Mouse (Mus musculus): ENCODE measurements around the gene Capza3. TPM values are rescaled to one million over a fixed set of nuclear protein-coding genes. Genes with fewer than 3 reads are reported as not detected.
A peak's percentile ranks its signal among the peaks of the same experiment; 100 is the strongest.

Capza3 gene
- not detected in 2 replicates for polyA plus RNA-seq (2015; fragmentation: Nextera tagmentation; extraction: Ambion mirVana)

DNA sequence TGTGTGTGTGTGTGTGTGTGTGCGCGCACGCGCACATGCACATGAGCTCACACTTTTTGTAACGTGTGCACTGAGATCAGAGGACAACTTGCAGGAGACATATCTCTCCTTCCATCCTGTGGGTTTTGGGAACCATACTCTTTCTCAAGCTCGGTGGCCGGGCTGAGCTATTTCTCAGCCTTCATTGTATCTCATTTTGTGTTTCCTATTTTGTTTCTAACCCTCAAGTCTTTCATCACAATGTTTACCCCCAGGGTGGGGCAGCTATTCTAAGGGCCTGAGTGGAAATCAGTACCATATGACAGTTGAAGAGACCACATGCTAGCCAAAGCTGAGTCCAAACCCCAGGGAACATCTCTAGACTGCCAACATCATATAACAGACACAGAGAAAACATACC is at the start of gene Capza3:
Gene Capza3 (plus strand): TSS at position 301 of the 400 bp plus-strand sequence.
- Histone ChIP-seq H3K9me3 (no peaks in the 10 kb centered on the region), H3K4me1 (replicated peaks) (no peaks in the 10 kb centered on the region), H3K9ac (no peak within 1 kb of the TSS), H3K36me3 (no peaks in the 10 kb centered on the region), H3K27ac (no peak within 1 kb of the TSS), H3K27me3 (replicated peaks) (no peaks in the 10 kb centered on the region), H3K4me2 (replicated peaks) (no peak within 1 kb of the TSS), H3K4me3 (replicated peaks) (no peak within 1 kb of the TSS)
- ATAC-seq = no peak
- WGBS = 99% methylated on average over 7 of the region's 7 CpGs

GRCm38 (mm10) chr6:140005181-140005580 is 35.9 kb upstream of the Capza3 start:
- WGBS = 85% methylated on average over 3 of the region's 3 CpGs
- no peak for ATAC-seq
- H3K27me3 ChIP-seq (replicated peaks) = no peaks in the 10 kb centered on the region
- H3K4me2 ChIP-seq (replicated peaks) = no peak overlapping the region
- no peaks in the 10 kb centered on the region for H3K4me1 ChIP-seq (replicated peaks)
- no peak overlapping the region for H3K27ac ChIP-seq
- 0 out of 2 replicates have a peak, but pooled peaks cover 2% of the 10 kb centered on the region for H3K9me3 ChIP-seq
- no peak overlapping the region for H3K9ac ChIP-seq
- no peaks in the 10 kb centered on the region for H3K36me3 ChIP-seq
- H3K4me3 ChIP-seq (replicated peaks) = no peak overlapping the region

DNA sequence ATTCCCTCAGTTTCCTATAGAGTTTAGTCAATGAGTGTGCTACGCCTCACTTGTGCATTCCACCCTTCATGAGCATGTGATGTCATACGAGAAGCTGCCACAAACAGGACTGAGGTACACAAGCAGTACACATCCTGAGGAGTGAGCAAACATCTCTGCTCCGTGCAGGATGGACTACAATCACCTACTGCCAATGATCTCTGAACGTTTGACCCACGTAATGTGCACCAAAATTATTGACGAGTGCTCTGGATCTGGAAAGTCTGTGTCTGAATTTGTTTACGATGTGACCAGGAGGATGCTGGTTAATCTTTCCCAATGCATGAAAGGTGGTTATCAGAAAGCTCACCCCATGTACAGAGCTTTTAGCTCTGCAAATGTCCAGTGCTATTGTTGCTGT is 16.6 kb upstream of the Capza3 start:
- no peak overlapping the region for H3K4me3 ChIP-seq (replicated peaks)
- H3K27ac ChIP-seq = no peak overlapping the region
- no peak for ATAC-seq
- WGBS = 62% methylated on average over 7 of the region's 7 CpGs
- H3K9me3 ChIP-seq = no peaks in the 10 kb centered on the region
- no peak overlapping the region for H3K4me2 ChIP-seq (replicated peaks)
- H3K9ac ChIP-seq = no peak overlapping the region
- H3K4me1 ChIP-seq (replicated peaks) = no peaks in the 10 kb centered on the region
- H3K36me3 ChIP-seq = no peaks in the 10 kb centered on the region
- H3K27me3 ChIP-seq (replicated peaks) = no peaks in the 10 kb centered on the region

DNA sequence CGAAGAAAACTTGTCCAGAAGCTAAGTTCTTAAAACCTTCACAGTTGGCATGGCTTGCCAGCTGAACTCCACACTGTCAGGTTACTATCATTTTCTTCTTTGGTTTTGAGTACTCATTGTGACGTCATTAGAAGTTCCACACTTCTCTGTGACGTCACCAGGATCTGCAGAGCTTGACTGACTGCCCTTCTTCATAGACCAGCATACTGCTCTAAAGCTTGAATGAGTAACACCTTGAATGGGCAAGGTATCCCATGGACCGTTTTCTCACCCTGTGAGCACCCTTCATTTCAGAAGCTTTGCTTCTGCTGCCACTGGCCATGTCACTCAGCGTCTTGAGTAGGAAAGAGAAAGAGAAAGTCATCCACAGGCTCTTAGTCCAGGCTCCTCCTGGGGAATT is 305 bp downstream of the Capza3 start, which contains the start of gene Plcz1:
Gene Plcz1 (minus strand): TSS at position 101 of the 400 bp plus-strand sequence.
- 92% methylated on average over 5 of the region's 5 CpGs for WGBS
- no peaks in the 10 kb centered on the region for H3K27me3 ChIP-seq (replicated peaks)
- no peak for ATAC-seq
- no peak within 1 kb of the TSS for H3K9ac ChIP-seq
- no peaks in the 10 kb centered on the region for H3K4me1 ChIP-seq (replicated peaks)
- H3K4me2 ChIP-seq (replicated peaks) = no peak within 1 kb of the TSS
- no peaks in the 10 kb centered on the region for H3K9me3 ChIP-seq
- no peak within 1 kb of the TSS for H3K4me3 ChIP-seq (replicated peaks)
- H3K27ac ChIP-seq = no peak within 1 kb of the TSS
- no peaks in the 10 kb centered on the region for H3K36me3 ChIP-seq

- Histone ChIP-seq H3K36me3 (no peaks in the 10 kb centered on the region), H3K4me3 (replicated peaks) (no peak overlapping the region), H3K9ac (no peak overlapping the region), H3K27ac (no peak overlapping the region), H3K9me3 (no peaks in the 10 kb centered on the region), H3K4me1 (replicated peaks) (0 out of 2 replicates have a peak, but pooled peaks cover 4% of the 10 kb centered on the region), H3K27me3 (replicated peaks) (no peaks in the 10 kb centered on the region), H3K4me2 (replicated peaks) (no peak overlapping the region)
- peak; percentile 41; the same call in 1 of the 2 replicates for ATAC-seq
- WGBS = 50% methylated on average over 5 of the region's 5 CpGs
Measured at GRCm38 (mm10) chr6:140051476-140051875, 10.4 kb downstream of the Capza3 start.

DNA sequence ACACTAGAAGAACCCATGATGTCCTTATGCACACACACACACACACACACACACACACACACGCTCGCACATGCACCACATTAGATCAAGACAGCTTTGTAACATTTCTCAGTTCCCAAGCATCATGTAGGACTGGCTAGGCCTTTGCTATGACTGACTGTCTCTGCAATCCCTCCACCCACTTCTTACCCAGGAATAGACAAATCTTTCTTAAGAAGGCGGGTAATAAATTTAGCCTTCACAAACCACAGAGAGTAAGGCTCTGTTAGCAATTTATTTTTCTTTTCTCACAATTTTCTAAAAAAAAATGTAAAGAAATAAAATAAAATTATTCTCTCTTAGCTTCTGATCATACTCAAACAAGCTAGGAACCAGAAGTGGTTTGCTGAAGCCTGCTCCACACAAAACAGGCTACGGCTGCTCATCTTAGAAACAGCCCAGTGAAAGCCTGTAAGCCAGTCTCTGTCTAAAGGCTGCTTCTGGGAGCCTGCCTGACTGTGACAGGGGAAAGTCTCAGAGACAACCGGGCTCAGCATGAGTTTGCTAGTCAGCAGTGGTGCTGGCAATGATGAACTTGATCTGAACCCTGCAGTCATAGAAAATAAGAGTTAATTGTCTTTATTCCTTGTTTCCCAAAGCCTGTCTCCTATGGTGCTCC is 13.3 kb downstream of the Capza3 start:
- no peak overlapping the region for H3K4me2 ChIP-seq (replicated peaks)
- H3K36me3 ChIP-seq = no peaks in the 10 kb centered on the region
- WGBS = 78% methylated on average over 5 of the region's 5 CpGs
- no peak overlapping the region for H3K27ac ChIP-seq
- ATAC-seq = no peak
- no peaks in the 10 kb centered on the region for H3K9me3 ChIP-seq
- H3K27me3 ChIP-seq (replicated peaks) = no peaks in the 10 kb centered on the region
- H3K4me3 ChIP-seq (replicated peaks) = no peak overlapping the region
- no peak overlapping the region for H3K9ac ChIP-seq
- 0 out of 2 replicates have a peak, but pooled peaks cover 4% of the 10 kb centered on the region for H3K4me1 ChIP-seq (replicated peaks)

DNA sequence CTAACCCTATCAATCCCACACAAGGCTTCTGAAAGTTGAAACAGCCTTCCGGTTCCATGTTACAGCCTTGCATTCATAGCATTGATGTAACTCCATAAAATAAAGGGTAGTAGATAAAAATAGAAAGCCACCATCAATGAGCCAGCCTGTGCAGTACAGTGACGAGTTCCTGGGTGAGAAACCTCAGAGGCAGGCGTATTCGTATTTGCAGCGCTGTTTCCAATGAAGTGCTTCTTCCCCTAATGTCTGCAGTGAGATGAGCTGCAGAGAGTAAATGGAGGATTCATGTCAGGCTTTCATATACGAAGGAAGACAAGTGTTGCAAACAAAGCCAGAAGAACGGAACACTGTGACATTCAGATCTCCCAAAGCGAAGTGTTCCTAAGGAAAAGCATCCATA is 28.1 kb downstream of the Capza3 start:
- Histone ChIP-seq H3K4me1 (replicated peaks) (no peaks in the 10 kb centered on the region), H3K27ac (no peak overlapping the region), H3K27me3 (replicated peaks) (no peaks in the 10 kb centered on the region), H3K9me3 (no peaks in the 10 kb centered on the region), H3K4me3 (replicated peaks) (no peak overlapping the region), H3K36me3 (no peaks in the 10 kb centered on the region), H3K9ac (no peak overlapping the region), H3K4me2 (replicated peaks) (no peak overlapping the region)
- WGBS = 63% methylated on average over 8 of the region's 8 CpGs
- no peak for ATAC-seq

GRCm38 (mm10) chr6:140080933-140081332 is 39.9 kb downstream of the Capza3 start:
- H3K4me1 ChIP-seq (replicated peaks) = no peaks in the 10 kb centered on the region
- H3K4me2 ChIP-seq (replicated peaks) = no peak overlapping the region
- no peak for ATAC-seq
- no peak overlapping the region for H3K4me3 ChIP-seq (replicated peaks)
- H3K36me3 ChIP-seq = no peaks in the 10 kb centered on the region
- H3K27me3 ChIP-seq (replicated peaks) = no peaks in the 10 kb centered on the region
- H3K9ac ChIP-seq = no peak overlapping the region
- no peak overlapping the region for H3K27ac ChIP-seq
- 61% methylated on average over 7 of the region's 7 CpGs for WGBS
- H3K9me3 ChIP-seq = no peaks in the 10 kb centered on the region

DNA sequence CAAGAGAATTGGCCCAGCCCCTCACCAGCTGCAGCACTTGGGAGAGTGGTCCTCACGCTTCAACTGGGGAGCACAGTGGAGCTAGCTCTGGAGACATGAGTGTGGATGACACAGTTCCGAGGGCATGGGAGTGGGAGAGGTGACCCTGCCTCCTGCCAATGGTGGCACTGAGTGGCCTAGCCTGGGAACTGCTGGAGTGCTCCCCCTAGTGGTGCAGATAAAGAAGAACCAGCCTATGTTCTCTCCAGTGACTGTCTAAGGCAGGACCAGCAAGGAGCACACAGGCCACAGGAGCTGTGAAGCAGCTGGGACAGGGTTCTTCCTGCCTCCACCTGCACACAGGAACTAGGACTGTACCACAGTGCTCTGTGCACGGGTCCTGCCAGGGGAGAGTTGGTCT is 40.7 kb downstream of the Capza3 start:
- Histone ChIP-seq H3K4me1 (replicated peaks) (no peaks in the 10 kb centered on the region), H3K36me3 (no peaks in the 10 kb centered on the region), H3K9ac (no peak overlapping the region), H3K4me2 (replicated peaks) (no peak overlapping the region), H3K27me3 (replicated peaks) (no peaks in the 10 kb centered on the region), H3K4me3 (replicated peaks) (no peak overlapping the region), H3K27ac (no peak overlapping the region), H3K9me3 (no peaks in the 10 kb centered on the region)
- 0 out of 2 replicates have a peak, but pooled peaks have one; percentile 6 for ATAC-seq
- WGBS = 82% methylated on average over 3 of the region's 3 CpGs

GRCm38 (mm10) chr6:140089855-140090254 is 48.8 kb downstream of the Capza3 start:
- H3K27me3 ChIP-seq (replicated peaks) = no peaks in the 10 kb centered on the region
- no peak overlapping the region for H3K4me2 ChIP-seq (replicated peaks)
- no peak overlapping the region for H3K9ac ChIP-seq
- H3K27ac ChIP-seq = no peak overlapping the region
- H3K4me1 ChIP-seq (replicated peaks) = no peaks in the 10 kb centered on the region
- ATAC-seq = no peak
- no peak overlapping the region for H3K4me3 ChIP-seq (replicated peaks)
- no peaks in the 10 kb centered on the region for H3K36me3 ChIP-seq
- 68% methylated on average over 5 of the region's 5 CpGs for WGBS
- H3K9me3 ChIP-seq = no peaks in the 10 kb centered on the region

Other genes starting within 250 kb of the Capza3 start
- gene Plcz1, start 205 bp downstream of the Capza3 start, polyA plus RNA-seq (2015; fragmentation: Nextera tagmentation; extraction: Ambion mirVana) = not detected in 2 replicates